Mouse (Mus musculus) brain, embryonic 18.5 days (tissue): ENCODE measurements at regions not wholly inside any gene's neighbourhood (a gene's known extent, or its start where the extent isn't known, plus 50 kb on each side); places are given as distances from the start of the nearest gene placed in this dataset.
"Not testable (repeated sequence)": the region's sequence is repeated elsewhere in the genome, so short reads cannot be mapped to it uniquely, and the experiment has no call there.

Source experiments
- DNase-seq: peaks from one replicate; pipeline ENCODE4 v3.0.0-alpha.2; 2012; ENCODE audit warnings: low read depth, low spot score

DNA sequence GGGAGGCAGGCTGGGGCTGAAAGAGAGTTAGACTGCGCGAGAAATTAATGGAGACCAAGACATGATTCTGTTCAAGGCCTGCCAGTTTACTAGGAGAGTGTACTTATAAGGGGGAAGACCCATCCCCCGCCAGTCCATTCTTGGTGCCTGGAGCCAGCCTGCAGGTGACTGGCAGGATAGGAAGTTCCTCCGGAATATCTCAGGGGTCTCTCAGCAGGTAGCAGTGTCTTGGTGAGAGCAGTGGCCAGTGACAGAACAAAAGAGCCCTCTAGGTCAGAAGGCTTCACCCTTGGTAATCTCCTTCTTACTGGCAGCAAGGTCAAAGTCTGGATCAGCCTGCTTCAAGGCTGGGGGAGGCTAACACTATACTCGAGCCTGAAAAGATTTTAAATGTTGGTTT, 83.7 kb upstream of the Zfp804b start:
- no peak for DNase-seq

DNA sequence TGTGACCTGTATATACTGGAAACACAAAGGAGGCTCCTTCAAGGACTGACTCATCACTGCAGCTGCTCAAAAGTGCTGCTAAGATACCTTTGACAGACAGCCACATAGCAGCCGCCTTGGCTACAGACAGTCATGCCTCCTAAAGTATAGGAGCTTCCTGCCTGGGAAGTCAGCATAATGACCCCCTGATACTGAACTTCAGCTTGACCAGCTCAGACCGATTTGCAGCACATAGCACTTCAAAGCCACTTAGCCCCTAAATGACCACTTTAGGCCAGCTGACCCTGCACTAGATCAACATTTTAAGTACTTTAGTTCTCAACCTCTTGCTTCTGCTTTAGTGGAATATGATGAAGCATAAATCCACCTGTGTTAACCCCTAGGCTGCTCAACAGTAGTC, 91.9 kb upstream of the Zfp804b start:
- DNase-seq: no peak

DNA sequence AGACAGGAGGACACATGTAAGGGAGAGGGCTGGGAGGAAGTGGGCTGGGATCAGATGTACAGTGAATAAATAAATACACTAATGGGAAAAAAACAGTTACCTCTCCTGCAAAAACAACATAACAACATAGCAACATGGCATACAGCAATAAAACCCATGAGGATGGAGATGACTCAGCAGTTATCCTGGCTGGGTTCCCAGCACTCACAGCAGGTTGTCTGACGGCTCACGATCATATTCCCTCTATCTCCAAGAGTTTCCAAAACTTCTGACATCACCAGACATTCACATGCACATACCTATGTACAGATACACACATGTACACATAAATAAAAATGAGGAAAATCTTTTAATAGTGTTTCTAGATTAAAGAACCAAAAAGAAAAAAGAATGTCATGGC, 103.4 kb upstream of the Zfp804b start:
- no peak for DNase-seq

DNA sequence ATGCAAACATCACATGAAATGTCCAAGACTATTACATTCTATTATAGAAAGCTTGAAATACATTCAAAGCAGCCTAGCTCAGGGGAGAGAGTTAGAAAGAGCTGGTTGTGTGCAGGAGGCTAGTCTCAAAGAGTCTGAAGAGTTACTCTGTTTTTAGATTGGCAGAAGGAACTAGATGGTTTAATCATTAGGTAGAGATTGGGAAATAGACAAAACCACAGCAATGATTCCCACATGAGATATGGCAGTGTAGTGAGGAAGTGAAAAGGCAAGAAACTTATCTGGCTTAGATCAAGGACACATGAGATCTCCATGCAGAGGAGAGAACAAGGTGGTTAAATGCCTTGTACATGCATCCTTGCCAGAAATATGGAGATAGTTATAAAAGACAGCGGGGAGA, 110.3 kb upstream of the Zfp804b start:
- DNase-seq: no peak

DNA sequence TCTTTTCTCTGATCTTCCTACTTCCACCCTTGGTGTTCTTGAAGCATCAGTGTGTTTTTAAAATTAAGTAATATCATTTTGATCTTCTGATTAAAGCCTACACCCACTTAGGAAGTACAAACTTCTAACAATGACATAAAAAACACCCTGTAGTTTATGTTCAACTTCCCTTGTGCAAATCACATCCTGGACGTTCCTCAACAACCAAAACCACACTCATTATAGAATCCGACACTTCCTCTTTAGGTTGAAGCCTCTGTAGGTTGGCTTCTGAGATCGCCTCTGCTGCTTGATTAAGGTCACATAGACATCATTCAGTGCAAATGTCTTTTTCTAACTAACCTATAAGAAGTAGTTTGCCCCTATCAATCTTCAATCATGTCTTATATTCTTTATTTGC, 112.5 kb upstream of the Zfp804b start:
- no peak for DNase-seq

DNA sequence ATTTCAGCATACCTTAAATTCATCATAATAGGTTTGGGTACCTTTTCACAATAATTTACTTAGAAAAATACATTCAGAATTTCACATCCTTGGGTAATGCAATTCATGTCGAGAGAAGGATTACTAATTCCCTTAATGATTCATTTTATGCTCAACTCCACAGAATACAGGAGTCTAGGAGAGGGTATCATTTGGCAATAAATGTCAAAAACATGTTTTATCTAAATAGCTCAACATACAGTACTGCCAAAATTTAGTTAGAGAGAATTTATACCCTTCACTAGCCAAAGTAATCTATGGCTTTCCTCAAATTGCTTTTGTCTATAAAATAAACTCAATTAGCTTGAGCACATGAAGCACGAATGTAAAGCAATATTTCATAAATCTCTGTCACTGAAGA, 144.6 kb upstream of the Zfp804b start:
- DNase-seq: no peak

DNA sequence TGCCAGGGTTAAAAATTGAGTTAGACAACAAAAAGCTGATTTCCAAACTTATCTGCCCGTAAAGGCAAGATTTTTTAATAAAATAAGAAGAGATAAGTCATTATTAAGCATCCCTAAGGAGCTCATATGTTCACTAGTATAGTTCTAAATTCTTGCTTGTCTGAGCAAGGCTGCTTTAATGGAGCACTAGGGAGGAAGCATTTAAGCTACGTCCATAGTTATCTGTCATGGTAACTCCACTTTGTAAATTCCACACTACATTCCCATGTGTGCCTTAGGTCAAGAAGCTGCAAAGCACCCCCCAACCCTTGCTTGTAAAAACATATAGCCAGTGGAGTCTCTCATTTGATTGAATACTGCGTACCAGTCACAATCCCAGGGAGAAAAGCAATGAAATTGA, 145.0 kb upstream of the Zfp804b start:
- DNase-seq: no peak

DNA sequence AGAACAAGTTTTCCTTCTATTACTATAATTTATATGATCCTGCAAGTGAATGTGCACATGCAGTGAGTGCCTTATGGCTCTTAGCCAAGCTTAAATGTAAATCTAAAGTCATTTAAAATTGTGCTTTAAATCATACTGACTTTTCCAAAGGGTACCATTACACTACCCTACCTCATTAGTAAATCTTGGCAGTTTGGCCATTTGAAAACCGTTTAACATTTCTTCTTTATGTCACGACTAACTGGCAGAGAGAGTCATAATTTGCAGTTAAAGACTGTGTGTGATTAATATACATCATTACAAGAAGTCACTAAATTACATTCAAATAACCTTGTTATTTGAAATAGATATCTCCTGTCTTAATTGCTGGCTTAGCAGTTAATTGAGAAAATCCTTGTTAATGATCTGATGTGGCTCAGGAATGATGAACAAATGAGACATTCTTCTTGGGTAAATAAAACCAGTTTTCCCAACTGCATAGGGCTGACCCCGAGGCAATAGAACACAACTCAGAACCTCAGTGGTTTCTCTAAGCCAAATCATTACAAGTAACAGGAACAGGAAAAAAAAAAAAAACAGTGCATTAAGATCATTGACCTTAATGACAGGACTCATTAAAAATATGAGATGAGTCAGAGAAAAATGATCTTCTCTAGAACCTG, 173.1 kb upstream of the Zfp804b start:
- DNase-seq: no peak

DNA sequence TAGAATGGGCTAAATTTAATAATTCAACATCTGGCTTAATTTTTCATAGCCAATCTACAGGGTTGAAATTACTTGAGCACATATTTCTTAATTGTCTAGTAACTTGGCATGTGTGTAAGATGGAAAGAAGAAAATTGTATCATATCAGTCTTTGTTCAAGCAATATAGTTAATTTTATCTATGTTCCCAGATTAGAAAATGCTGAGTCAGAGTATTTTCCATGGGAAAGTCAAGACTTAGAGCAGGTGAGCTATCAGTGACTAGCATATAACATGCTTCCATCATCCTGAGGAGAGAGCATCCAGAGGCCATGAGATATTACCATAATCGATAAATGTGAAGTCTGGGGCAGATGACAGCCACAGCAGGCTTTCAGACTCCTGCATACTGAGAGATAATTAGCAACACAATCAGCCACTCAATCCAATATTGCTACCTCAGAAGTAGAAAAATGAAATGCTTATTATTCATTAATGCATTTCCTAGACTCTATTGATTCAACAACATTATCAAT, 188.2 kb upstream of the Zfp804b start:
- DNase-seq: no peak

DNA sequence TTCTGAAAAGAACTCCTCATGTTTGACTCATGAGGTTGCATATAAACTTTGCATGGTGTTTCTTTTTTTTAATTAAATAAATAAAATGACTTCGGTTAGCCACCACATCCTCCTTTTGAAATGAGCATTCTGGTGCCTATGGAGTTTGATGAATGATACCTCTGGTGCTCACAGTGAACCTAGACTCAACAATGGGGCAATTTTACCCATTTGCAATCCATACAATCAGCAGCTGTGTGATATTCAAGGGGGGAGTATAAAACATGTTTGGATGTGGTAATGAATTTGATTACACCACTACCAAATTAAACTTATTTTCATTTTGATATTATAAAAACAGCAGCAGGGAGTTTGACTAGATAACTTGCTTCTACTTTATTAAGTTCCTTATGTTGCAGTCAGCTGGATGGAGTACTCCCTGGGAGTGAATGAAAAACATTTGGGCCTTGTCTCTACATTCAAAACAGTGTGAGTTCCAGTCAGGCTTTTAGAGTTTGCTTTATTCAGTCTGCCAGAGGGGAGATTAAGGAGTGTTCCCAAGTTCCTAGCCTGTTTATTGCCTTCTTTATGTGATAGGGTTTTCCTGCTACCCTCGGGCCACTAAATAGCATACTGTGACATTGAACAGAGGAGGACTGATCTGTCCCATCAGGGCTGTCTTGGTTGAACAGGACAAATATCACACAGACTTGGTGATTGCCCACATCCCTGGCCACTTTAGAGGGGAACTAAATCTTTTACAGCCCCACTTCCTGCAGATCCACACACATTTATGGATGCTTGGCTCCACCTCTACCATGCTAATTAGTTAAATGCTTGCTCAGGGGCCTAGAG, 195.5 kb upstream of the Zfp804b start:
- no peak for DNase-seq

DNA sequence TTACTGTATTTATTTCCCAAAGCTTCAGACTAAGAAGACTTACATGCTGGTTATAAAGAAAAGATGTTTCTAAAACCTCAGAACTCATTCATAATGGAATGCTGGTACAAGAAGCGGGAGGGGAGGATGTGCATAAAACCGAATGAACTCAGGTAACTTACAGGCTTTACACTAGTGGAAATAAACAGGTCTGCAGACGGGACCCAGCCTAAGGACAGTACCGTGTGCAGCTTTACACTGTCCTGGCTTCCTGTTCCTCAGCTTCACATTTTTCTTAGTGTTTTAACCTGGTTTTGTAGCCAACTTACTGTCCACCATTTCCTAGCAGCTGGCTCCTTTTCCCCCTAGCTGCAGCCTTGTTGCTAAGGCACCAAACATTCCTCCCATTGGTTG, 196.1 kb upstream of the Zfp804b start:
- no peak for DNase-seq

DNA sequence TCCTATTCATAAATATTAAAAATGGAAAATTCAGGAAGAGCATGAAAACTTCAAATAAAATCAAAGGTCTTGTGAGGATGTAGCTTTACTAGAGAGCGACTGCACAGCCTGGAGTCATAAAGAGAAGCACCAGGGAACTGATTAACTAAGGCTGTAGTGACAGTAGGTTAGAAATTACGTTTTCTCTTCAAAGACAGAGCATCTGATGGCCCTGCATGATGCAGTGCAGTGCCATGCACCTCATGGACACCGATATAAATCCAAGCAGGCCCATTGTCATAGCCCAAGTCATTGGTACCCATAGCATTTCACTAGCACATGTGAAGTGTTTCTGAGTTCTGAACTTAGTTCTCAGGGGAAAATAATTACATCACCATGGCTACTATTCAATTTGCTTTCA, 199.3 kb upstream of the Zfp804b start:
- no peak for DNase-seq

DNA sequence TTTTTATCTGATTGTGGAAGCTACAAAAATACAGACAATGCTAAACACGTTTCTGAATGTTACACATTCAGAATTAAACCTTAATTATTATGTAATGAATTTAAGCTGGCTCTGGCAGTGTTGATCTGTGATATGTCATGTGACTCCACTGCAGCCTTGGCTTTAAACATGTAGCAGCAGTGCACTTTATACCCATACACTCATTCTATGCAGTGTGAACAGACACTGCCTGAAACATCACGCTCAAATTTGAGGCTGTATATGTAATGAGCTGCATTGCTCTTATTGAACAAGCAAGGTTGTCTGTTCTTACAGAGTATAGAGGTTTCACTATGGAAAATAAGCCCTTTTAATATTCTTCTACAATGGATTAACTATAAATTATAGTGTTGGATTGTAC, 235.9 kb upstream of the Zfp804b start:
- no peak for DNase-seq

DNA sequence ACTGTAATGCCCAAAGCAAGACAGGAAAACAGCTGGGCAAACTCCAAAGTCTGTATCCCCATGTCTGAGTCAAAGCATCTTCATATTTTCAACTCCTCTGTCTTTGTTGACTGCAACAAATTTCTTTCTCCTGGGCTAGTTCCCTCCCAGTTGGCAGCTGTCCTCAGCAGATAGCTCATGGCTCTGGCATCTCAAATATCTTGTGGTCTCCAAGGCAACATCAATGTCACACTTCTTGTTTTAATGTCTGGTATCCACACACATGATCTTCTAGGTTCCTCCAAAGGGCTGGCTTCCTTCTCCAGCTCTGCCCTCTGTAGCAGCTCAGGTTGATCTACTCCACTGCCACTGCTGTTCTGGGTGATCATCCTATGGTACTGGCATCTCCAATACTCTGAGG, 242.0 kb upstream of the Zfp804b start:
- no peak for DNase-seq

DNA sequence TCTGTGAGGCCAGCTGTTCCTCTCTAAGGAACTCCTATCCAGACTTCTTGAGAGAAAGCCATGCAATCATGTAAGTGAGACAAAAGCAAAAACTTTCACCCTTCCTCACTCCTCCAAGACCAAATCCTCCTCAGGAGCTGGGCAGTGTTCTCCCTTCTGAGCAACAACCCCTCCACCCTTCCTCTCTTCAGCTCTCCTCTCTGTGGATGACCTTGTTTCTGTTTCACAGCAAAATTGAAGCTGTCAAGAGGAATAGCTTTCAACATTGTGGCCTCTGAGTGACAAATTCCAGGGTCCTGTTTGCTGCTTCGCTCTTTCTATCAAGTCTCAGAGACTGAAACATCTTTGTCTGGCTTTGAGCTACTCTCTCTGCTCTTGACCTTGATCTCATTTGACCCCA, 255.9 kb upstream of the Zfp804b start:
- DNase-seq: no peak

DNA sequence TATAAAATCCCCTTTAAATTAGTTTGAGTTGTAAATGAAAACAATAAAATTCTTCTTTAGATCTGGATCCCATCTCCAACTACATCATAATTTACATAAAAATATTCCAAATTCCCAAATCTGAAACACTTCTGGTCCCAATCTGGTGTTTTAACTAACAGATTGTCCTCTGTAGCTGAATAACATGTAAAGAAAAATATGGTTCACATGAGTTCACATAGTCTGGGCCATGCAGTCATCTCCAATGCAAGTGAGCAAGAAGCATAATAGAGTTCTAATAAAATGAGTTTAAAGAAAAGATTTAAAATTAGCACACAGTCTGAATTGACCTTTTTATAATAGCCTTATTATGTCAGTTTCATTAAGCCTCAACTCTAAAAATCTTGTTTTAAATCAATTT, 263.0 kb upstream of the Zfp804b start:
- peak; percentile 24 for DNase-seq

DNA sequence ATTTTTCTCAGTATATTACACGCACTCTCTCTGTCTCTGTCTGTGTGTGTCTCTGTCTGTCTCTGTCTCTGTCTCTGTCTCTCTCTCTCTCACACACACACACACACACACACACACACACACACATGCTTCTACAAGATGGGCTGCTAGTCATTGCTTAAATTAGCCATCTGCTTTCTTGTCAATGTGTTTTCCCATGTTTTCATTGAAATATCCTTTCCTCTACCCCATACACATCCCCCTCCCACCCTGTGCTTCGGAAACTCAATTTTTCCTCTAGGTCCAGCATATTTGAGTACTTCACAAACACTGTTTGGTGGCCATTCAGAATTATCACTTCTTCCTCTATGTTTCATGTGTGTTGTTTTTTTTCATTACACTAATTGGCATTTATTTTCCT, 263.4 kb upstream of the Zfp804b start:
- DNase-seq: peak; percentile 12

DNA sequence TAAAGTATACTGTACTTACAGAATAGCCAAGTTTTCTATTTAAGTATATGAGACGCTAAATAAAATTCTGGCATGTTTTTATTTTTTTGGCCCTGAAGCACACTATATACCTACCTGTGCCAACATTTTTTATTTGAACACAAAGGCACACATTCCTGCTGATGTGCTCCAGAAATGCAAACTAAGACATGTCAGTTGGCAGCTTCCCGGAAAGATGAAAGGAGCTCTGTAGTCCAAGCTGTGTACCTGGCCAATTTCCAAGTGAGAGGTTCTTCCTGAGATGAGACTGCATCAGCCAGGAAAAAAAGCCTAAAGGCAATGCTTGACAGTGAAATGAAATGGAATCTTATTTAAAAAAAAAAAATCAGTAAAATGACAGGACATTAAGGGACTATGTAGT, 305.0 kb upstream of the Steap4 start:
- peak; percentile 54 for DNase-seq

DNA sequence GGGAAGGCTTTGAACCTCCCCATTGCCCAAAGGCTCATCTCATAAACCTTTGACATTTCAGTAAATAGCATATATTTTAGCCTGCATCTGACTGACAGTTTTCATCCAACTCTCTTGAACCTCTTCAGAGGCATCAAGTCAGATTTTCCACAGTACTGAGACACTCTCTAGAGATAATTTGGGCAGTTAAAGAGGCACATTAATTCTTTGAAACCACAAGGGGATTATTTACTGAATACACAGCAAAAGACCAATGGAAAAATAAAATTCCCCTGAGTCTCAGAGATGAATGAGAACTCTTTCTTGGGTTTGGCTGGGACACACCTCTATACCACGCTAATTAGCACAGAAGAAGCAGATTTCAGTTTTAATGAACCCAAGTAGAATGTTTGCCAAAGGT, 258.5 kb upstream of the Steap4 start:
- no peak for DNase-seq

DNA sequence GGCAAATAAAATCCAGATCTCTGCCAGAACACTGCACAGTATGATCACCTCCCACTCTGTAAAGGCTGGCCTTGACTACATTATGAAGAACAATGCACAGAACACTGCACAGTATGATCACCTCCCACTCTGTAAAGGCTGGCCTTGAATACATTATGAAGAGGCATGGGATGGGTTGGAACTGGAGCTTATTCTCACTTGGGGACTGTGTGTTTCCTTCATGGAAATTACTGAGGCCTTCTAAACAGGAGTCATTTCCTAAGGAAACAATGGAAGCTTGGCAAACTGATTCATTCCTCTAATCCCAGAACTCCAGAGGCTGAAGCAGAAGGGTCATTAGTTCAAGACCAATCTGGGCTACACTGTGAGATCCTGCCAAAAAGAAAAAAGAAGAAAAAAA, 240.7 kb upstream of the Steap4 start:
- DNase-seq: no peak

DNA sequence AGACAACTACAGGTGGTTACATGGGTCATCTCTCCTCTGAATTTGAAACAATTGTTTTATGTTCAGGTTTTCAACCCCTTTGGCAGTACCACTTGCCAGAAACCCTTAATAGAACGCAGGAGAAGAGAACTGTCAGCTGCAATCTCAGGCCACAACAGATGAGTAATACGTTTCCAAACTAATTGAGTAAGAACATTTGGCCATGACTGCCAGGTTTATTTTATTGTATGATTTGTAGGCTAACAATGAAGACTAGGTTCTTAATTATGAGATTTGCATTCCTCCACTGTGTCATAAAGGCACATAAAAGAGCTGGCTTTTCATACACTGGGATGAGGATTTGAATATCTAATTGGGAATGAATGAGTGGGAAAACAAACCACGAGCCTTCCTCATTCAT, 240.2 kb upstream of the Steap4 start:
- DNase-seq: no peak

DNA sequence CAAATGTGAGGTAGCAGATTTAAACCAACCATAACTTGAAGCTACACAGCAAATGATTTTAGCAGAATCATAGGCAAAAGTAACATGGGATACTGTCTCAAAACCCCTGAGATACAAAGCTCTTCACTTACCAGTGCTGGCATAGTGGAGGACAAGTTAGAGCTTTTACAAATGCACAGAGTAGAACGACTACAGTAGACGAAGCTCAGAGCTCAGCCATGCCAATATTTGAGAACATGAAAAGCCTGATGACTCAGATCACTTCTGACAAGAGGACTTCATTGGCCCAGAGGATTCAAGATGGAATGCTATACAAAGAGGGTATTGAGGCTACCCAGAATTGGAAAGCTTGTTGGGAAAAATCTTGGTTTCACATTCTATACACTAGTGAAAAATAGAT, 239.6 kb upstream of the Steap4 start:
- no peak for DNase-seq

DNA sequence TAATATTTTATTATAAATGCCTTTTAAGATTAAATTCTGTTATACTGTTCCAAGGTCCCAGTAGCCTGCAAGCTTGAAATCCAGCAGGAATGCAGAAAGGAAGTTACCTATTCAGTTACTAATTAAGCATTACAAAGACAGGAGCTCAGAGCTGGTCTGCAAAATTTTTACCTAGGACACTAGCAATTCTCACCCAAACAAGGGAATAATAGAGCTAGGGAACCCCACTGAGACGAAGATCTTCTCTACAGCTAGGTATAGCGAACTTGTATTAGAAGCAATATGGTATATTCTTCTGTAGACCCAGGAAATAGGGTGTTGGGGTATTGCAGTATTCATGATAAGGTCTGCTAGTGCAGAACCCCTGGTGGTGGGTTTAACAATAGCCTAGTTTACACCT, 227.7 kb upstream of the Steap4 start:
- DNase-seq: not testable (repeated sequence)
